8 mouse cellular contexts compared by ENCODE assay signal in the genomic region with DNA sequence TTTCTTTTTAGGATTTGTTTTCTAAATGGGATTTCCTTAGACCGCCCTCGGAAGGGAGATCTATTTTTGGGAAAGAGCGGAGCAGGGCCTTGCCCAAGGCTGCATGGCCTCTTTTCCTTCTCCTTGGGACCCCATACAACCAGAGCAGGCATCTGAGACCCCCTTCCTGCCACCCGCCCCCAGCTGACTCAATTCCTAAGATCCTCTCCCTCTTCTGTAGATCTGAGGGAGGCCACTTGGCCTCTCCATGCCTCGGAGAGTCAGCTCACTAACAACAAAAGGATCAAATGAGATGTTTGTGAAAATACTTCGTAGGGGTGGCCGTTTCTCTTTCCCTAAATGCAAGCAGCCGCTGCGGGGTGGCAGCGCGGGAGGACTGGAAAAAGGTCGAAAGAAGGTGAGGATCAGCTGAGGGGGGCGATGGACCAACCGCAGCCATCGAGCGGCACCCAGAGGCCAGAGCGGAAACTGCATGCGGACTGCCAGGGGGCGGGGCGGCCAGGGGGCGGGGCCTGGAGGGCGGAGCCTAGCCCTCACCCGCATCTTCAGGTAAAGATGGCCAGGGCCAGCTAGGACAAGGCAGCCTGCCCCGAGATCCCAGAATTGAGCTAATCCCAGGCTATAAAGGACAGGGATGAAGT. TPM values are rescaled to one million over a fixed set of nuclear protein-coding genes. Genes with fewer than 3 reads are reported as not detected.
DNase-seq lines count a peak whose midpoint lies in the region; ATAC-seq lines count a peak whose summit lies in the region.

No protein-coding gene starts in this region.

- peak overlapping the region; percentile 14; the same call in 1 of the 2 replicates for H3K4me3 ChIP-seq in embryonic facial prominence, embryonic 13.5 days
- peak overlapping the region; percentile 38 for H3K4me3 ChIP-seq in heart, embryonic 10.5 days
- H3K4me3 ChIP-seq in kidney, embryonic 15.5 days (replicated peaks) = 0 out of 2 replicates have a peak overlapping the region, but pooled peaks have one; percentile 10
- no peak overlapping the region for H3K4me3 ChIP-seq in liver, embryonic 15.5 days (replicated peaks)
- H3K4me3 ChIP-seq in neural tube, embryonic 11.5 days (ENCODE audit: low read depth, low read length) = no peak overlapping the region
- H3K4me3 ChIP-seq in stomach, embryonic 16.5 days (replicated peaks; ENCODE audit: low read length) = peak overlapping the region; percentile 24

- peak overlapping the region; percentile 51 for H3K4me2 ChIP-seq in embryonic facial prominence, embryonic 13.5 days
- peak overlapping the region; percentile 47 for H3K4me2 ChIP-seq in kidney, embryonic 15.5 days
- peak overlapping the region; percentile 30 for H3K4me2 ChIP-seq in liver, embryonic 15.5 days
- H3K4me2 ChIP-seq in neural tube, embryonic 11.5 days (ENCODE audit: low read depth) = peak overlapping the region; percentile 28; the same call in 1 of the 2 replicates
- peak overlapping the region; percentile 52 for H3K4me2 ChIP-seq in stomach, embryonic 16.5 days (ENCODE audit: low read depth, low read length)

- DNase-seq in CD4-positive helper T cell, adult 2 months (ENCODE audit: low read depth, low spot score) = peak; percentile 52
- peak; percentile 87 for DNase-seq in adrenal gland, postnatal 14 days
- peak; percentile 87 for DNase-seq in heart, embryonic 10.5 days (ENCODE audit: low spot score)
- peak; percentile 78 for DNase-seq in neural tube, embryonic 11.5 days (ENCODE audit: low spot score)

- no peaks in the 10 kb centered on the region for H3K9me3 ChIP-seq in embryonic facial prominence, embryonic 13.5 days
- H3K9me3 ChIP-seq in heart, embryonic 10.5 days = no peaks in the 10 kb centered on the region
- H3K9me3 ChIP-seq in kidney, embryonic 15.5 days (replicated peaks) = no peaks in the 10 kb centered on the region
- H3K9me3 ChIP-seq in liver, embryonic 15.5 days (replicated peaks) = no peaks in the 10 kb centered on the region
- H3K9me3 ChIP-seq in neural tube, embryonic 11.5 days (ENCODE audit: control insufficient read depth, low read length) = no peaks in the 10 kb centered on the region
- no peaks in the 10 kb centered on the region for H3K9me3 ChIP-seq in stomach, embryonic 16.5 days (replicated peaks; ENCODE audit: control insufficient read depth, low read length)

- no peaks in the 10 kb centered on the region for H3K36me3 ChIP-seq in embryonic facial prominence, embryonic 13.5 days
- no peaks in the 10 kb centered on the region for H3K36me3 ChIP-seq in heart, embryonic 10.5 days
- H3K36me3 ChIP-seq in kidney, embryonic 15.5 days = no peaks in the 10 kb centered on the region
- H3K36me3 ChIP-seq in liver, embryonic 15.5 days (replicated peaks) = no peaks in the 10 kb centered on the region
- no peaks in the 10 kb centered on the region for H3K36me3 ChIP-seq in neural tube, embryonic 11.5 days (ENCODE audit: control insufficient read depth, insufficient read depth, low read length)
- no peaks in the 10 kb centered on the region for H3K36me3 ChIP-seq in stomach, embryonic 16.5 days (ENCODE audit: control insufficient read depth, insufficient read depth, low read length)

- peaks cover 23% of the 10 kb centered on the region for H3K4me1 ChIP-seq in embryonic facial prominence, embryonic 13.5 days
- H3K4me1 ChIP-seq in heart, embryonic 10.5 days = peaks cover 14% of the 10 kb centered on the region
- peaks cover 13% of the 10 kb centered on the region for H3K4me1 ChIP-seq in kidney, embryonic 15.5 days
- peaks cover 8% of the 10 kb centered on the region for H3K4me1 ChIP-seq in liver, embryonic 15.5 days (replicated peaks)
- no peaks in the 10 kb centered on the region for H3K4me1 ChIP-seq in neural tube, embryonic 11.5 days (ENCODE audit: control insufficient read depth, insufficient read depth, low read length)
- H3K4me1 ChIP-seq in stomach, embryonic 16.5 days (ENCODE audit: control insufficient read depth, insufficient read depth, low read length) = 0 out of 2 replicates have a peak, but pooled peaks cover 3% of the 10 kb centered on the region

- H3K9ac ChIP-seq in embryonic facial prominence, embryonic 13.5 days = peak overlapping the region; percentile 32; the same call in 1 of the 2 replicates
- H3K9ac ChIP-seq in kidney, embryonic 15.5 days = no peak overlapping the region
- no peak overlapping the region for H3K9ac ChIP-seq in liver, embryonic 15.5 days
- no peak overlapping the region for H3K9ac ChIP-seq in neural tube, embryonic 11.5 days (ENCODE audit: low read length)
- peak overlapping the region; percentile 44; the same call in 1 of the 2 replicates for H3K9ac ChIP-seq in stomach, embryonic 16.5 days (ENCODE audit: low read length)

- no peak for ATAC-seq in embryonic facial prominence, embryonic 13.5 days (ENCODE audit: insufficient number of reproducible peaks, insufficient read depth, low FRiP score, low TSS enrichment, low read depth)
- peak; percentile 54; the same call in 1 of the 2 replicates for ATAC-seq in kidney, embryonic 15.5 days (replicated peaks; ENCODE audit: low FRiP score)
- no peak for ATAC-seq in liver, embryonic 15.5 days (ENCODE audit: insufficient read depth)
- no peak for ATAC-seq in neural tube, embryonic 11.5 days (ENCODE audit: insufficient read depth, low FRiP score, low TSS enrichment)
- peak; percentile 68 for ATAC-seq in stomach, embryonic 16.5 days (ENCODE audit: insufficient read depth, low FRiP score)

- WGBS in embryonic facial prominence, embryonic 13.5 days = 7% methylated on average over 24 of the region's 24 CpGs
- 9% methylated on average over 24 of the region's 24 CpGs for WGBS in heart, embryonic 10.5 days
- 12% methylated on average over 24 of the region's 24 CpGs for WGBS in kidney, embryonic 15.5 days
- WGBS in liver, embryonic 15.5 days (ENCODE audit: insufficient replicate concordance) = 12% methylated on average over 24 of the region's 24 CpGs
- 8% methylated on average over 24 of the region's 24 CpGs for WGBS in neural tube, embryonic 11.5 days
- 12% methylated on average over 24 of the region's 24 CpGs for WGBS in stomach, embryonic 16.5 days

- peak overlapping the region; percentile 1; the same call in 1 of the 2 replicates for H3K27ac ChIP-seq in embryonic facial prominence, embryonic 13.5 days
- H3K27ac ChIP-seq in heart, embryonic 10.5 days = peak overlapping the region; percentile 6; the same call in 1 of the 2 replicates
- no peak overlapping the region for H3K27ac ChIP-seq in kidney, embryonic 15.5 days
- H3K27ac ChIP-seq in liver, embryonic 15.5 days (replicated peaks) = no peak overlapping the region
- H3K27ac ChIP-seq in neural tube, embryonic 11.5 days (ENCODE audit: low read depth, low read length) = no peak overlapping the region
- no peak overlapping the region for H3K27ac ChIP-seq in stomach, embryonic 16.5 days (ENCODE audit: low read length)

- H3K27me3 ChIP-seq in embryonic facial prominence, embryonic 13.5 days = no peaks in the 10 kb centered on the region
- peaks cover 66% of the 10 kb centered on the region for H3K27me3 ChIP-seq in heart, embryonic 10.5 days (ENCODE audit: insufficient read depth, poor library complexity, severe bottlenecking)
- H3K27me3 ChIP-seq in kidney, embryonic 15.5 days = peaks cover 5% of the 10 kb centered on the region; the same call in 1 of the 2 replicates
- H3K27me3 ChIP-seq in liver, embryonic 15.5 days = peaks cover 39% of the 10 kb centered on the region
- H3K27me3 ChIP-seq in neural tube, embryonic 11.5 days (ENCODE audit: control insufficient read depth, insufficient read depth, low read length) = 0 out of 2 replicates have a peak, but pooled peaks cover 2% of the 10 kb centered on the region
- H3K27me3 ChIP-seq in stomach, embryonic 16.5 days (ENCODE audit: control insufficient read depth, insufficient read depth, low read length) = no peaks in the 10 kb centered on the region; the same call in 1 of the 2 replicates

RNA-seq across cellular contexts. Expression of a gene that starts 29.5 kb away (rescaled TPM):
- not detected in 2 replicates for total RNA-seq in adrenal gland, postnatal 14 days (2021)
- not detected in 2 replicates for polyA plus RNA-seq in embryonic facial prominence, embryonic 13.5 days (2015; fragmentation: Nextera tagmentation; extraction: Ambion mirVana)
- not detected in 2 replicates for polyA plus RNA-seq in heart, embryonic 10.5 days (2016; fragmentation: Nextera tagmentation; extraction: Ambion mirVana)
- 0.17 TPM in 1 of 2 replicates, not detected in the other for polyA plus RNA-seq in kidney, embryonic 15.5 days (2015; fragmentation: Nextera tagmentation; extraction: Ambion mirVana)
- polyA plus RNA-seq in liver, embryonic 15.5 days (2015; fragmentation: Nextera tagmentation; extraction: Ambion mirVana) = not detected in 2 replicates
- 0.24 and 0.32 TPM in 2 replicates for polyA plus RNA-seq in neural tube, embryonic 11.5 days (2014; fragmentation: Nextera tagmentation; extraction: Ambion mirVana)
- polyA plus RNA-seq in stomach, embryonic 16.5 days (2015; fragmentation: Nextera tagmentation; extraction: Ambion mirVana) = 0.10 and 0.24 TPM in 2 replicates

Comparison
In these comparisons a context has a peak if more than half of its experiments do, and no peak if none do; other contexts are left out.
1. ATAC-seq: peak in kidney, embryonic 15.5 days (single experiment) and stomach, embryonic 16.5 days (single experiment); none in embryonic facial prominence, embryonic 13.5 days (single experiment), liver, embryonic 15.5 days (single experiment) and neural tube, embryonic 11.5 days (single experiment).
2. H3K27ac ChIP-seq: peak in embryonic facial prominence, embryonic 13.5 days (single experiment) and heart, embryonic 10.5 days (single experiment); none in kidney, embryonic 15.5 days (single experiment), liver, embryonic 15.5 days (single experiment), neural tube, embryonic 11.5 days (single experiment) and stomach, embryonic 16.5 days (single experiment).
3. H3K4me3 ChIP-seq: peak in embryonic facial prominence, embryonic 13.5 days (single experiment), heart, embryonic 10.5 days (single experiment), kidney, embryonic 15.5 days (single experiment) and stomach, embryonic 16.5 days (single experiment); none in liver, embryonic 15.5 days (single experiment) and neural tube, embryonic 11.5 days (single experiment).
4. H3K9ac ChIP-seq: peak in embryonic facial prominence, embryonic 13.5 days (single experiment) and stomach, embryonic 16.5 days (single experiment); none in kidney, embryonic 15.5 days (single experiment), liver, embryonic 15.5 days (single experiment) and neural tube, embryonic 11.5 days (single experiment).
5. Peak in every context shown above with its lines, with median percentiles within 50 percentile points of each other: DNase-seq and H3K4me2 ChIP-seq.